Mouse (Mus musculus): ENCODE results near the gene Tbc1d5.

DNA sequence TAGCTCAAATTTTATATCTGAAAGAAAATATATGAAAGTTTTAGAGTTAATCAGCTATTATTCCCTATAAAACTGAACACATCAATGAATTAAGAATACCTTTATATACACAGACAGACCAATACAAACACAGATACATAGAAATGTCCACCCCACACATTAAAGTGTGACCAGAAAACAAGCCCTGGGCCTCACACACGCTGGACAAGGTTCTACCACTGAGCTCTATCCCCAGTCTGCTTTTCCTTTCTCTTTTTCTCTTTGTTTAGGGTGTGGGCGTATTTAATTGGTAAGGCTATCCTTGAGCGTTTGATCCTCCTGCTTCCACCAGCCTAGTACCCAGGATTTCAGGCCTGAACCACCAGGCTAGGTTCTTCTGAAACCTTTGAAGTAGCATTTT, 28.2 kb downstream of the Tbc1d5 start:
- no peak for TF ChIP-seq CTCF (IDR thresholded peaks at IDR 0.05; ENCODE audit: borderline replicate concordance, control insufficient read depth, extremely low read depth, insufficient read depth, low read length, poor library complexity)
- no peak for TF ChIP-seq POLR2A (IDR thresholded peaks at IDR 0.05; ENCODE audit: control insufficient read depth, extremely low read depth, insufficient read depth, low read length, poor library complexity)

Data from thymus, adult 2 months (tissue).